Mouse (Mus musculus): ENCODE results near the gene Nit1.

Nit1 gene

DNA sequence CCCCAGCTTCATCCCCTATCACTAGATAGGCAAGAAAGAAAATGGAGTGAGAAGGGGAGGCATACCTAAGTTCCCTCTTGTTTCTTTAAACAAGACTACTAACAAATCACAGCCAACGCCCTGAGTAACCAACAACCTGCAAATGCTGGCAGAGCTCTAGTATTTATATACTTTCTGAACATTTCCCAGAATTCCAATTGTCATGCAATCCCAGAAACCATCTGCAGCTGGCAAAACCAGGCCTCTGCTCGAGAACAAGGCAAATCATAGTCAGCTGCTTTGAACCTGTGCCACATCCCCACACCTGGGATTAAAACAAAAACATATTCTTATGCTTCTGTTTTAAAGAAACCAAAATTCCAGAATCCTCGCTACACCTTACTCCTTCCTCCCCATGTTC, 52.1 kb downstream of the Nit1 start:
- DNase-seq (ENCODE audit: low spot score), result no peak

DNA sequence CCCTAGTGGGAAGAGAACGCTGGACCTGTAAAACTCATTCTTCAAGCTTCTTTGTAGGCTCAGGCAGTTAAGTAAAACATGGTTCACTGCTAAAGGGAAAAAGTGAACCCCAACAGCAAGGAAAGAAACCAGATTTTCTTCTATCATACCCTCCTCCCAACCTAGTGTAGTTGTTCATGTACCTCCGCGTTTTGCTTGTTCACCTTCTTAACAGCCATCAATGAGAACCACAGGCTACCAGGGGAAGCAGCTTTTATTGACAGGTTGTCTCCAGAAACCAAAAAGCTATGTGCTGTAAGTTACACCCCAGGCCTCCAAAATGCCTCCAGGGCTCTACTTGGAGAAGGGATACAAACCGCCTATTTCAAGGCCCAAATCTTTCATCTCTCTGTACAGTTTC, 57.1 kb downstream of the Nit1 start:
- DNase-seq (ENCODE audit: low spot score), result no peak
